Mouse (Mus musculus): ENCODE data around the gene Steap4.
A peak's percentile ranks its signal among the peaks of the same experiment; 100 is the strongest.
"Not testable (repeated sequence)": the region's sequence is repeated elsewhere in the genome, so short reads cannot be mapped to it uniquely, and the experiment has no call there.

Steap4 gene

DNA sequence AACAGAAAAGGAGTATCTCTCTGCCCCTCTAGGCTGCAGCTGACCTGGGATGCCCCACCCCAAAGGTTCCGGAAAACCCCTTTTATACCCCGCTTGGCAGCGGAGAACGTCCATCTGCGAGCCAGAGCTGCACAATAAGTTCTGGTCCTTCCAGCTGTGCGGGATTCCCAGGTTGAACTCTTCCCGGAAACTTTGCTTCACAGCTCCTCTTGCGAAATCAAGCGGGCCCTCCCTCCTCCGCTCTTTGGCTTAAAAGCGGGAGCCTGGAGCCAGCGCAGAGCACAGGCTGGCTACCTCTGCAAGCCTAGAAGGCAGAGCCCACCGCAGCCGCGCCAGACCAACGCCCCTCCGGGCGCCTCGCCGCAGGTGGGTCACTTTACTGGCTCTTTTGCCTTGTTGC is at the start of gene Steap4:
Gene Steap4, plus strand, starts transcription at position 282 of the 400 bp plus-strand sequence.
- peak; percentile 56 for DNase-seq (ENCODE audit: low spot score)

DNA sequence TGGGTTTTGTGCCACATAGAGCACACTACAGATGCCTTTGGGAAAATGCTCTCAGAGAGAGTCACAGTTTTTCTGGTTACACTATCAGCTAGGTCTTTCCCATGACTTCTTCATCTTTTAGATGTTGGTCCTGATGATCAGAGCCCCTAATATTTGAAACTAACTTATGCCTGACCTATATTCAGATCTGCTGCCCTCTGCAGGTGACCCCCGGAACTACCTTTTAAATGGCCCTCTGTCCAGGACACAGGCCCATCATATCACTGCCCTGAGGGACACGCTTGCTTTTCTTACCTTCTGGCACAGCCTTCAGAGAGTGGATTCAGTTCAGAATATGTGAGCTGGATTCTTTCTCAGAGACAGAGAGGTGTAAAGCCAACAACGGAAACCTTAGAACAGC is 48.3 kb upstream of the Steap4 start:
- no peak for DNase-seq (ENCODE audit: low spot score)

DNA sequence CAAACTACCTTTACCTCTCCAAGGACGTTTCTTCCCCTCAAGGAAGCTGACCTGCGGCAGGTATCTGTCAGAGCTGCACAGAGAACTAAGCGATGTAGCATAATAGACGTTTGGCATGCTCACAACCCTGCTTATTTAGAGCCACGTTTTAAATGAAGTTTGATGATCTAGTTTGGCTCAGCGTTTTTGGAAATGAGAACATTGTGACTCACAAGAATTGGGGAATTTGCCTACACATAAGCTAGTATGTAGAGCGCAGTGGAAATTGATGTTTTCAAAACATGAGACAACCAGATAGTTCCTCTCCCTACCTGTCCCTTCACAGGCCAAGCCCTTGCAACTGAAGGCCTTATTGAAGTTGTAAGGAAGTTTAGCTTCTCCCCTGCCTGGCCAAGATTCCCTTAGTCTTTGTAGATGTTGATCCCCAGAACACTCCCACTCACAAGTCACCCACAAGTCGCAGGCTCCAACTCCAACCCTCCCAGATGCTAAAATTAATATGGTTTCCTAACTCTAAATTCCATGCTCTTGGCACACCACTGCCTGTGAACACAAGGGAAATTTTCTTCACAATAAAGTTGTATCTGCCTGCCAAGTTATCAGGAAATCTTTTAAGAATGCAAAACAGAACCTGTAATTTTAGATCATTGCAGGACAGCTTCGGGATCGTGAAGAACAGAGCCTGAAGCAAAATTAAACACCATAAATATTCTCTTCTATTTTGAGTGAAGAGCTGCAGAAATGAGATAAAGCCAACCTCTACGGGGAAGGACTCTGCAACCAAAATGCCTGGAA is 42.6 kb upstream of the Steap4 start:
- no peak for DNase-seq (ENCODE audit: low spot score)

DNA sequence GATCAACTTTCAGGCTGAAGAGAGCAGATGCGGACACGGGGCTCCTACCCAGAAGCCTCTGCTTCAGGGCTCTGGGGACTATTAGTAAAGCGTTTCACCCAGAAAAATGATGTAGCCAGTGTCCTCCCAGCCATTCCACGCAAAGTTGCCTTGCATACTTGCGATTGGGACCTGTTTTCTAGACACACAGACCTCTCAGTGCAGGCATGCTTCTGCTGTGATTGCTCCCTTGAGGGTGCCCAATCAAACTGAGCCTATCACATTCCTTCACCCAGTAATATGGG is 42.0 kb upstream of the Steap4 start:
- no peak for DNase-seq (ENCODE audit: low spot score)

DNA sequence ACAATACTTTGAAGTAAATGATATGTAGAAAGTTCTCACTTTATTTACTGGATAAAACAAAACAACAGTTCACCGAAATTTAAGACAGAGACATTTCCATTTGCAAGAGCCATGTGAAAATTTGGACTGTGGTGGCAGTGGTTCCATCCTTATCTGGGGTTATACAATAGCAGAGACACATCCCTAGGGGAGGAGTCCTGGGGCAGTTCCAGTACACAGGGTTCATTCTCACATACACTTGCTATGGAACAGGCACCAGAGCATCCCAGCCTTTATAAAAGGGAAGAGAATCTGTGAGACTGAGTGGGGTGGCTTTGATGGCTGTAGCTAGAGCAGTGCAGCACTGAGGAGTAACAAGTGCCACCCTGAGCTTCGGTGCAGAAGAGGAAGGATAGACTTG is 40.6 kb upstream of the Steap4 start:
- no peak for DNase-seq (ENCODE audit: low spot score)

DNA sequence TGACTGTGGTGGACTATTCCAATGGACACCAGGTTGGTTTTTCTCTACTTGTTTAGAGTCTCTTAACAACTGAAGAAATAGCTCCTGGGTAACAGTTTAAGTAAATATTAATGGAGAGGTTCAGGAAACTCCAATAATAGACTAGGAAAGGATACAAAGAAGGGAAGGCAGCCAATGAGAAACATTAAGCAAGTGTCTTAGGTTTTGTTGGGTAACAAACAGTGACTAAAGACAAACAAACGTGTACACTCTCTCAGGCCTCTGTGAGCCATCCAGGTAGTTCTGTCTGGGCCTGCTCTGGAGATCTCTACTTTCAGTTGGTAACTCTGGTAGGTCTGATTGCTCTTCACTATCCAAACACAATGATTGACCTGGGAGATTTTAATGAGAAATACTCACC is 37.5 kb upstream of the Steap4 start:
- no peak for DNase-seq (ENCODE audit: low spot score)

DNA sequence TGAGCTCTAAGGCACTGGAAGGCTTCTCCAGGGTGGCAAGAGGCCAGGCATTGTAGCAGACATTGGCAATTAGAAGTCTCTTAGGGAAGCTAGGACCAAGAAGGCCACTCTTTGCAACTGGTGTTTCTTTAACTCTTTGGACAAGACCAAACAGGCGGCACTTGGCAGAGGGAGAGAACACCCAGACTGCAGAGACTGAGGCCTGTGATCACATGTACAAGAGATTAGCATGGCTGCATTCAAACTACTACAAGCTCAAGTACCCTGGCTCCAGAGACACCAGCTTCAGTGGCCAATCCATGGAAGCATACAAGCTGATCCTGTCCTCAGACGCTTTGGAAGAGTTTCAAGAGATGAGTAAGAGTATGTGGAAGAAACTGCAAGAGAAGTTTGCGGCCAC is 36.6 kb upstream of the Steap4 start:
- DNase-seq (ENCODE audit: low spot score): no peak

DNA sequence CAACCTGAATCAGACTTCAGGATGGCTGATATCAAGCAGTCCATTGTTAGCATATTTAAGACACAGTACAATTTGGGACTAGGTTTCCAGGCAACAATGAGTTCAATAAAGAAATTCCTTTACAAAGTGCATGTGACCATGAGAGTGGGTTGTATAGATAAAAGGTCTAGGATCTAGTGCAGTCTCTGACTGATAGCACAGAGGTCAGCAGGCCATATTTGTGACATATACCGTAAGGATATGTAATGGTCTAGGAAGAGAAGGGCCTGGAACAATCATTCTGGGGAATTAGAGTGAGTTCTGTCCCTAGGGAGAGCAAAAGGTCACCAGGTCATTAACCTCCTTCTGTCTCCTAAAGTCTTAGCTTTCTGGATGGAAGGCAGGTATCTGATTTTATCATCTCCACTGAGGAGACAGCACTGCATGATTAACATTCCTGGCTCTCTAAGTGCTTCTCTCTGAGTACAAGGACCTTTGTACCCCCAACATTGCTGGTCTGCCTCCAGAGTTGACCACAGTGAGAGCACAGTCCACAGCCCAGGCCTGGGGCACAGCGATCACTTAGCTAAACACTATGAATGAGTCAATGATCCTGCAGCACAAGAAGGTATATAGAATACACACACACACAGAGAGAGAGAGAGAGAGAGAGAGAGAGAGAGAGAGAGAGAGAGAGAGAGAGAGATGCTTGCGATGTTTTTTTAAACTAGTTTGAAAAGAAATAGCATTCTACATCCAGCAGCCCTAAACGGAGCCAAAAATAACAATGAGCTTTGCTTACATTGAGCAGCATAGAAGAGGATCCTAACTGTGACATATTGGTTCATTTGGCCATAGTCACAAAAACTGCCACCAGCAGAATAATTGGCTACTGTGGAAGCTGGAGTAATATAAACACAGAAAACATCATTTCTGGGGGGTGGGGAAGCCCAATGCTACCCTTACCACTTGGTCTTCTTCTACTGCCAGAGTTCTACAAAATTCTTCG is 27.7 kb upstream of the Steap4 start:
- DNase-seq (ENCODE audit: low spot score): no peak

DNA sequence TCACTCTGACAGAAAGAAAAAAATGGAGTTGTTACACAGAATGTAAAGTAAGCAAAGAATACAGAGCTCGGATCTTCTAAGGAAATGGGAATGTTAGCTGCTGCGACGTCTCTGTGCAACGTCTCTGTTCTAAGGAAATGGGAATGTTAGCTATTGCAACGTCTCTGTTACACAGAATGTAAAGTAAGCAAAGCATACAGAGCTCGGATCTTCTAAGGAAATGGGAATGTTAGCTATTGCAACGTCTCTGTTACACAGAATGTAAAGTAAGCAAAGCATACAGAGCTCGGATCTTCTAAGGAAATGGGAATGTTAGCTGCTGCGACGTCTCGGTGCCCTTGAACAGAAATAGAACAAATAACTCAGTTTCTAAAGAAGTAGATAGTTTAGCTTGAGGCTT is 26.8 kb upstream of the Steap4 start:
- DNase-seq (ENCODE audit: low spot score): not testable (repeated sequence)

DNA sequence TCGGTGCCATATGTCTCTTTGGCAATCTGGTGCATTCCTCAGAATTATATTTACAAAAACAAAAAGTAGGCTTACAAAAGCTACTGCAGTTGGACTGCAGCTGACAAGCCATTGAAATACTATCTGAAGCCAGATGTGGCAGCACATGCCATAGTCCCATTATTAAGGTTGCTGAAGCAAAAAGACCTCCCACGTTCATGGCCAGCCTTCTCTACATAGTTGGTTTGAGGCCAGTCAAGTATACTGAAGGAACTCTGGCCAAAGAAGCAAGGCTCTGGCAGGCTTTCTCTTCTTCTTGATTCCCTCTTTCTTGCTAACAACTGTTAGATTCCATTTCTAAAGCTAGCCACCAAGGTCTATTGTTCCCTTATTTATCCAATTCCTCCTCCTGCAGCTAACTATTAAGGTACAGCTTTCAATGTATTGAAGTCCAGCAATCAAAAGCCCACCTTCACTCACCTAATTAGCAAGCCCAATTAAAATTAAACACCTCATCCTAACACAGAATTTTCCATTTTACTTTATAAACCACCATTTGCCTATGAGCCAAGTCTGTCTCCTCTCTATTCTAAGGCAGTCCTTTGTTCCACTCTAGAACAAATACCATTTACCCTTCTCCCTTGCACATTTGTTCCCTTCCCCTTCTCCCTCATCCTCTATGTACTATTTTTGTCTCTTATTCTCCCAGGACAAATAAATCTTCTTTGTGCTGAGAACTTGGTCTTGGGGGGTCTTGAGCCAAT is 26.2 kb upstream of the Steap4 start:
- no peak for DNase-seq (ENCODE audit: low spot score)

DNA sequence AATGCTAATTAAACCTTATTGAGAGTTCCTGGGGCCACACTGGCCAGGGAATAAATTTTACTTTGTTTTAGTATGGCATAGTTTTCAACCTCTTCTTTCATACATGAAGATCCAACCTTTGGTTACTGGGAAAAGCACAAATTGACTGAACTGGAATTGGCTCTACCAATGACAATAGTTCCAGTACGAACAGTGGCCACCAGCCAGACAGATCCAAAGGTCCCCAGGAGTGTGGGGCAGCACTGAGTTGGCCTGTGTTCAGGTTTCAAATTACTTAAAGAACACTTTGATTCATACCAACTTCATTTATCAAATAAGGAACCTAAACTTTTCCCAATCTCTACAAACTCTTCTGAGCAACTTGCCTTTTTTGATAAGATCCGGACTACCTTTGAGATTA is 5.4 kb upstream of the Steap4 start:
- no peak for DNase-seq (ENCODE audit: low spot score)

DNA sequence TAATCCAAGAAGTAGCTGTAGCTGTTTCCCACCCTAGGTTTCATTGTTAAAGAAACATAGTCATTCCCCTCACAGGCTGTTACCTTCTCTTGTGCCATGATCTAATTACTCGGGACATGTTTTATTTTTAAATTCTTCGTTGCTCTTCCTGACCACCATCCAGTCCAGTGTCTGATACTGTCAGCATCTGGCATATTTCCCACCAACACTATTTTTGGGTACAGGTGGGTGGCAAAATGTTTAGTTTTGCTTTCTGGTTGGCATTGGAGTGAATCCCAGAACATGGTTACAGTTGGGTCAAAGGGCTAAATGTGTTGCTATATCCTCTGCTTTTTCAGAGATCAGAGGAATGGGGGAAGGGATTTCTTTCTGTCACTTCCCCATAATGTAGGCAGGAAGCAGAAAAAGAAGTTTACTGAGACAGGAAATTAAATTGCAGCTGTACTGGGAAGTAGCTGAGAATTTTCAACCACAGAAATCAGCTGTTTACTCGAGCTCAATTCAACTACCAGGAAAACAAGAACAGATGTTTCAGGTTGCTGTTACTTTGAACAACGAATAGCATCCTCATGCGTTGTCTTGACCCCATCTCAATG is 4.8 kb upstream of the Steap4 start:
- DNase-seq (ENCODE audit: low spot score): no peak

DNA sequence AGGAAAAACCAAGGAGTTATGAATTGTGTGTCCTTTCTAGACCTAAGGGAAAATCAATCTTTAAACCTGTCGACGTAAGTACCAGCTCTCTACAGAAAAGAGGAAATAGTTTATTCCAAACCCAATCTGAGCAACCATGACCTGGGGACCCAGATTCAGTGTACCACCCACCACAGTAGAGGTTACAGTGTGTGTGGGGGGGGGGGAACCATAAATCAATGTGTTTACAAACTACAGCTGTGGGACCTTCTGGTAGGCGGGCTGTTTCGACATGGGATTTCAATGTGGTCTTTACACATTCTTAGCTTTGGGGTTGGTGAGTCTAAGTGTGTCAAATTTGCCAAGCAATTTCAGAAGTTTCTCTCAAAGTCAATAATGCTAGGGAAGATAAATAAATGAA is 2.2 kb upstream of the Steap4 start:
- DNase-seq (ENCODE audit: low spot score): no peak

DNA sequence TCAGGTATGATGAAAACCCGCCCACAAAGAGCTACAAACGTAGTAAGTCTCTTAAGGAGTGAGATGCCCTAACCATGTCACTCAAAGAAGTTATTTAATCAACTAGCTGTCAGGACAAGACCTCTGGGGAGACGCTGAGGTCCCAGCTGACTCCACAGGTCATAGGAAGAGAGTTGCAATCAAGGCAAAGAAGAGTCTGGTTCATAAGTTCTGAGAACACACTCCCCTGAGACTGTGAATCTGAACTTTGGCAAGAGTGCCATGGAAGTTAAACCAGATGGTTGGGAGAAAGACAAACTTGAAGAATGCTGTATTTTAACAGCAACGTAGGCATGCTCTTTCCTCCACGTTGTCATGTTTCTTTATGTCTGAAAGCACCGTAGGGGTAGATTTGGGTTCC is 971 bp upstream of the Steap4 start:
- no peak for DNase-seq (ENCODE audit: low spot score)

DNA sequence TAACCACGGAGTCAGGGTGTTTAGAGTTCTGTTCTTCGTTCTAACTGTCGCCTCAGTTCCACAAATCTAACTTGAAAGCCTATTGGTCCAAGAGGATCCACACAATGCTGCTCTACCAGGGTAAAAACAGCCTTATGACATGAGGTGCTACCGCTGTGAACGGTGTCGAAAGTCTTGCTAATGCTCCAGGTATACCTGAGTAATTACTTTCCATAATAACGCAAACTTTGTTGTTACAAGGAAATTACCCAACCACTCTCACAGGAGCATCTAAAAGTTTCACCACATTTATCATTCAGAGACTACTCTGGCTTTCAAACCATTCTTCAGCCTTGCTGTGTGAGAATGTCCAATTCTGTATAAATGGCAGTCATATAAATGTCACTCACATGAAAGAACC is 856 bp downstream of the Steap4 start:
- no peak for DNase-seq (ENCODE audit: low spot score)

DNA sequence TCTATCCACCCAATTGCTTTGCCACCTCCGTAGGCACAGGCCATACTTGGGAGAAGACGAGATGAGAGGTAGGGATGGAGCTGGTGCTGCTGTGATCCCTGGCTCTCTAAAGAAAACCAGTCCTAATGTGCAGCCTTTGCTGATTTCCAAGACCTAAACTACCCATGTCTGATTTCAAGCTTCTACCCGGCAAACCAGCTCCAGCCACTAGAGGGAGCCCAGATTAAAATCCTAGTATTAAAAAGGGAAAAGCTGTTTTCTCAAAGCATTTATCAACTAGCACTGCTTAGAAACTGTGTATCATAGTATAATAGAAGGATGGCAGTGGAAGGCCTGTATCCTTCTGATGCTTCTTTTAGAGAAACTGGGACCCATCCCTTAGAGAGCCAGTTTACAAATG is 5.0 kb downstream of the Steap4 start:
- peak; percentile 71 for DNase-seq (ENCODE audit: low spot score)

DNA sequence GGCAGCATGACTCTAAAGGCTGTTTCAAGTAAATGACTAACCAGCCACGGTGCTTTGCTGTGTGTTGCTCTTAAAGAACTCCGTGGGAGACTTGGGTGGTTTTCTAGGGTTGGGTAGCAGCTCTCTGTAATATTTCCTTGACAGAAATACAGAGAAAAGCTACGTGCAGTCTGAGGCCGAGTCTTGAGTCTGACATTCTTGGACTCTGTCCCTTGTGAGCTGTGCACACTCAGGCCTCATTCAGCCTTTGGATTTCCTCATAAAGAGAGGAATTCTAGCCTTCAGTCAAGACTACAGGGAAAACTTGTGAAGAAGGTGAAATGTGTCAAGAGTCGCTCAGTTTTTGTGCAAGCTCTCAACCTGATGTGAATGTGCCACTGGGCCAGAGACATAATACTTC is 7.9 kb downstream of the Steap4 start:
- no peak for DNase-seq (ENCODE audit: low spot score)

DNA sequence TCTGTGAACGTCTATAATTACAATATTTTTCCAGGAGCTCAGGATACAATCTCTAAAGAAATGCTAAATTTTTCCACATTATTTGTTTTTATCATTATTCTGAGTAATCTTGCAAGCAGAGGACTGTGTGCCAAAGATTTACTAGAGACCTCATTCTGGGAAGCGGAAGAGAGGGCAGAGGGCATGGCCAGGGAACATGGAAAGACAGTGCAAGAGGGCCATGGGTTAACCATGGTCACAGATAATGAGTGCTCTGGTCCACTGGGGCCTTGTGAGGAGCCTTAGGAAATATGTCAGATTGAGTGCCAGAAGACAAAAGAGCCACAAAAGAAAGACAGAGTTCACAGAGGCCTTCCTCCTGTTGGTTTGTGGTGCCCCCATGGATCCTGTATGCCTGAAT is 12.0 kb downstream of the Steap4 start:
- no peak for DNase-seq (ENCODE audit: low spot score)

DNA sequence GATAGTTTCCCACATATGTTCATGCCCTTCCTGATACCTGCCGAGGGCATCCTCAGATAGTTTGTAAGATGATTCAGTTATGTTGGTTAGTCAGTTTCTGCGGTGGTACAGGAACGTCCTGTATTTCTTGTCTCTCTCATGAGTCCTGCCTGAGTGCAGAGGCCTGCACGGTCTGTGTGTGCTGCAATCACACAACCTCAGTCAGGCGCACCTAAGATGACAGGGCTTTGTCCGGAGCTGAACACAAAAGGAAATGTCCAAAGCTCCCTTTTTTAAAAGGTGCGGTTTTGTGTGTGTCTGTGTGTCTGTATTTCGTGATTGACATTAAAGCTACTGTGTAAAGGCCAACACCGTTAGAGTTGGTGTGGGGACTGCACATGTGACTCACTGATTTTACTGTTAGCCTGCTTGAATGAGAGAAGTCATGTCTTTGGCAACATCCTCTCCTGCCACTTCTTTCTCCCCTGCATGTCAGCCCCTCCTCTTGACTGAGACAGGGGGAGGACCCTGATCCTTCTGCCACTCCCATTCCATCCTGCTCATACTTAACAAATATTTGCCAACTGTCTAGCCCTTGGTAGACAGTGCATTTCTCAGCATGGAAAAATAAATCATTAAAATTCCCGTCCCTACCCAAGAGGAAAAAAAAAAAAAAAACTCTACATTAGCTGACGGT is 14.4 kb downstream of the Steap4 start:
- no peak for DNase-seq (ENCODE audit: low spot score)

DNA sequence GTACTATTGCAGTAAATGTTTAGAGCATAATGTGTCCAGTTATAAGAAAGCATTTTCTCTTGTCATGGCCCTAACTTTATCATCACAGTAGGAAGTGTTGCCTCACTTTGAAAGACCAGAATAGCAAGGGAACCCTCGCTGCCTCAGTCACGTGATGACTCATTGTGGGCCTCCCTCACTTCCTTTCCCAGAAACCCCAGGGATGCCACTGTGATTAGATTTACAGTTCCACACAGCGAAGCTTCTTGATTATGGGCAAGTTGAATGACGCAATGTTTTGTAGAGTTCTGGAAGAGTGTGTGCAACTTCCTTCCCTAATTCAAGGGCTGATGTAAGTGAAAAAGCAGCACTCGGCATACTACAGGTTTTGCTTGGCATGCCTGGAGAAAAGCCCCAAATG is 20.3 kb downstream of the Steap4 start:
- no peak for DNase-seq (ENCODE audit: low spot score)

DNA sequence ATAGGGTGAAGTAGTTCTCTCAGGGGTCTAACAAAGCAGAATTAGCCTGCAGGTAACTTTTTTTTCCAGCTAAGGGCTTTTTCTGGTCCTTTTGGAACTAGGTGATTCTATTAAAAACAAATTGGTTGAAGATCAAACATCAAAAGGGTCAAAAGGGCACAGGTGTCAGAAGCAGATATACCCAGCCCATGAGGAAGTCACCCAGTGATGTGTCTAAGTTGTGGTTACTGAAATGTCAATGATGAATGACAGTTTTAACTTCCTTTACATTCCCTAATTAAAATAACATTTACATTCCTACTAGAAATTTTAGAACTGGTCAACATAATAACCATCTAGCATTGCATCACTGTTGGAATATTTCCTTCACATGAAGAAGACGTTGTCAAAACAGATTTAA is 27.7 kb downstream of the Steap4 start:
- no peak for DNase-seq (ENCODE audit: low spot score)

DNA sequence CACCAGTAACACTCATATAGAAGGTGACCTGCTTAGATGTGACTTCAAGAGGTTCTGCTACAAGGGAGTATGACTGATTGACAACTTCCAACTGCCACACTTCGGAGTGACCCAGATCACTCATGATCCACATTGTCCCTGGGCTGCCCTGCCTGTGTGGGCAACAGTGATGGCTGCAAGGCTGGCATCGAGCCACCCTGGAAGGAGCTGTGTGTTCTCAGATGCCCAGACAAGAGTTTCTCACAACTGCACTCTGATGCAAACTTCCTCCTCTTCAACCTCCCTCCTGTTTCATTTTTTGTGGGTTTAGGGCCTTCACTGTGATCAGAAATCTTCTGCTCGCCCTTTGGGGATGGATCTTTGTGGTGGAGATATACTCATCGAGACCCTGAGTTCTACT is 28.2 kb downstream of the Steap4 start:
- no peak for DNase-seq (ENCODE audit: low spot score)
